Mouse (Mus musculus): ENCODE measurements around the gene Eda2r. TPM values are rescaled to one million over a fixed set of nuclear protein-coding genes. Genes with fewer than 3 reads are reported as not detected.

Eda2r gene
- total RNA-seq (2021): 10 to 100 TPM; 10.8 to 21.1 TPM
- long read RNA-seq, experiment 1, full-length matches to known transcripts: 10 of 11 reads
- long read RNA-seq, experiment 1, partial matches to known transcripts: 1 of 11 reads
- long read RNA-seq, experiment 1, other reads (novel, unspliced or antisense): 0 of 11 reads
- long read RNA-seq, experiment 2, full-length matches to known transcripts: 27 of 39 reads
- long read RNA-seq, experiment 2, partial matches to known transcripts: 4 of 39 reads
- long read RNA-seq, experiment 2, other reads (novel, unspliced or antisense): 8 of 39 reads

- DNase-seq (ENCODE audit: low spot score): peak; percentile 83
Observed at GRCm38 (mm10) chrX:97377065-97377421, at the start of gene Eda2r. TSS of gene Eda2r (minus strand) at chrX:97377216.

GRCm38 (mm10) chrX:97397872-97398271 is 20.9 kb upstream of the Eda2r start:
- peak; percentile 25 for DNase-seq (ENCODE audit: low spot score)

- no peak for DNase-seq (ENCODE audit: low spot score)
Observed at GRCm38 (mm10) chrX:97378076-97378475, 1.1 kb upstream of the Eda2r start.

GRCm38 (mm10) chrX:97376321-97377064 is 523 bp downstream of the Eda2r start:
- peak; percentile 91 for DNase-seq (ENCODE audit: low spot score)

GRCm38 (mm10) chrX:97372826-97373225 is 4.2 kb downstream of the Eda2r start:
- DNase-seq (ENCODE audit: low spot score): no peak

GRCm38 (mm10) chrX:97369206-97369605 is 7.8 kb downstream of the Eda2r start:
- no peak for DNase-seq (ENCODE audit: low spot score)

GRCm38 (mm10) chrX:97368741-97369140 is 8.3 kb downstream of the Eda2r start:
- DNase-seq (ENCODE audit: low spot score): no peak

- DNase-seq (ENCODE audit: low spot score): peak; percentile 5
Observed at GRCm38 (mm10) chrX:97360919-97361318, 16.1 kb downstream of the Eda2r start.

GRCm38 (mm10) chrX:97327891-97328290 is 49.1 kb downstream of the Eda2r start:
- DNase-seq (ENCODE audit: low spot score): peak; percentile 3
